Mouse (Mus musculus) forebrain, embryonic 14.5 days (tissue): ENCODE measurements around the gene Prkce. TPM values are rescaled to one million over a fixed set of nuclear protein-coding genes. Genes with fewer than 3 reads are reported as not detected.
A peak's percentile ranks its signal among the peaks of the same experiment; 100 is the strongest.

Experiments used
- ATAC-seq: fragments of 200-750 bp; cut with Nextera tagmentation; 2 replicates; pipeline ENCODE4 v1.8.0; 2017; ENCODE audit warnings: mild to moderate bottlenecking, moderate library complexity
- DNase-seq: peaks from one replicate; pipeline ENCODE4 v3.0.0-alpha.2; 2015; ENCODE audit warnings: low spot score
- H3K27ac ChIP-seq: fragments of 300-500 bp; sonication (generic); 2 replicates; pipeline ENCODE4 v1.5.1; 2014; ENCODE audit warnings: low read depth, mild to moderate bottlenecking, control low read depth, low read length, moderate library complexity
- H3K27me3 ChIP-seq: fragments of 300-500 bp; sonication (generic); replicated peaks from 2 replicates; pipeline ENCODE4 v1.6.1; 2014; ENCODE audit warnings: low read length, control low read depth, mixed read lengths; ENCODE audit not compliant: control insufficient read depth, insufficient read depth
- H3K36me3 ChIP-seq: fragments of 300-500 bp; sonication (generic); 2 replicates; pipeline ENCODE4 v1.6.1; 2014; ENCODE audit warnings: low read length, control low read depth; ENCODE audit not compliant: control insufficient read depth, insufficient read depth
- H3K4me1 ChIP-seq: fragments of 300-500 bp; sonication (generic); 2 replicates; pipeline ENCODE4 v1.6.1; 2014; ENCODE audit warnings: antibody characterized with exemption, low read length, control low read depth; ENCODE audit not compliant: control insufficient read depth, insufficient read depth
- H3K4me2 ChIP-seq: fragments of 300-500 bp; sonication (generic); 2 replicates; pipeline ENCODE4 v1.6.1; 2014; ENCODE audit warnings: mild to moderate bottlenecking, control low read depth, low read length
- H3K4me3 ChIP-seq: fragments of 300-500 bp; sonication (generic); 2 replicates; pipeline ENCODE4 v1.5.1; 2014; ENCODE audit warnings: low read depth, low read length, control low read depth
- H3K9ac ChIP-seq: fragments of 300-500 bp; sonication (generic); 2 replicates; pipeline ENCODE4 v1.6.1; 2014; ENCODE audit warnings: mild to moderate bottlenecking, low read length, control low read depth, moderate library complexity
- H3K9me3 ChIP-seq: fragments of 300-500 bp; sonication (generic); replicated peaks from 2 replicates; pipeline ENCODE4 v1.6.1; 2016; ENCODE audit warnings: low read length, control low read depth, mixed read lengths; ENCODE audit not compliant: control insufficient read depth
- WGBS: fragments of 180-500 bp; shearing (Covaris S2); extraction: QIAGEN DNeasy Blood & Tissue Kit; methylation state at CpG from one replicate; pipeline ENCODE4 v1.1.7; 2014; 5-methylcytosine and 5-hydroxymethylcytosine counted together
- polyA plus RNA-seq: library from polyadenylated mRNA; unstranded; fragments of >200 nt; fragmentation: Nextera tagmentation; extraction: Ambion mirVana; gene quantifications from 2 replicates; pipeline ENCODE4 v1.2.1, GENCODE M21; 2014

Gene Prkce
- polyA plus RNA-seq, 1 experiment from 2014 or later = 16.9 TPM

DNA sequence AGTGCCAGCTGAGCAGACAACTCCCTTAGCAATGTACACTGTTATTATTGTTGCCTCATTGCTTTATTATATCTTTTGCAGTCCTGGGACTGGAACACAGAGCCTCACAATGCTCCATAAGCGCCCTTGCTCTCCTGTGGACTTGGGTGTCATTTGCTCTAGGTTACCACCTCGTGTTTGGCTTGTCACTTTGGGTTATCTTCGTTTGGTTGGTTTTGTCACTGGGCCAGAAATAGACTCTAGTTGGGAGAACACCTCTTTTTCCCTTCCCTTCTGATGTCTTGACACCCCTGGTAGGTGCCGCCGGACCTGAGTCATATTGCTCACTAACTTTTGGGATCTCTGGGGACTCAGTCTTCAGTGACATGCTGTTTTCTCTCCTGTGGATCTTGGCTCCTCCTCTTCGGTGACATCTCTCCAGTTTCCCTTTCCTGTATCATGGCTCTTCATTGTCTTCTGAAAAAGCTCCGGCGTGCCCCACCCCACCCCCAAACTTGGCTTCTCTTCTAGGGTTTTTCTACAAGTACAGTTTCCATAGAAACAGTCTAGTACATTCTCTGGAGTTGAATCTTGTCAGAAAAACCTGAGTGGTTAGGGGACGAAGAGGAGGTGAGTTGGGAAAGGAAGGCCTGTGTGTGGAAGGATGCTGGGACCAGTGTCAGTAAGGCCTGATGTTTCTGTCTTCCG, 68.6 kb downstream of the Prkce start:
- Histone ChIP-seq H3K27me3 (no peaks in the 10 kb centered on the region), H3K9me3 (no peaks in the 10 kb centered on the region), H3K4me1 (peaks cover 11% of the 10 kb centered on the region), H3K36me3 (no peaks in the 10 kb centered on the region), H3K27ac (no peak overlapping the region), H3K4me2 (no peak overlapping the region), H3K4me3 (no peak overlapping the region), H3K9ac (no peak overlapping the region)
- WGBS = 84% methylated on average over 10 of the region's 10 CpGs
- DNase-seq (no peak), ATAC-seq (no peak)

- DNase-seq = no peak
- WGBS = 86% methylated on average over 16 of the region's 16 CpGs
- H3K27me3 ChIP-seq = no peaks in the 10 kb centered on the region
Observed at GRCm38 (mm10) chr17:86236861-86237763, 69.5 kb downstream of the Prkce start.

DNA sequence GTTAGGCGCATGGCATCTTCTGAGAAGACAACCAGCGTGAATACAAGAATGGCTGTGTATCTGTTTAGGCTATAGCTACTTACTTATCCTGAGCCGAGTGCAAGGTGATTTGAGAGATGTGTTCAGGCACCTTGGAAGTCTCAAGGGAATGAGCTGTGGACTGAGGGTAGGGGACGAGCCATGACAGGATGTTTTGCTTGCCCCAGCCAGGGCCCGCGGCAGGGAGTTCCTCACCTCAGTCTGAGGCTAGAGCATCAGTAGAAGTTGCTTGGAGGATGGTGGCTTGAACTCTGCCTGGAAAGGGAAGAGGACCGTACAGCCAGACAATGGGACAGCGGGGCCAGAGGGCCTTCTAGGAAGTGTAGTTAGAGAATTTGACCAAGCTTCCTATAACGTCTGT, 74.7 kb downstream of the Prkce start:
- WGBS = 93% methylated on average over 9 of the region's 9 CpGs
- no peaks in the 10 kb centered on the region for H3K9me3 ChIP-seq
- H3K36me3 ChIP-seq = no peaks in the 10 kb centered on the region
- H3K4me3 ChIP-seq = no peak overlapping the region
- 0 out of 2 replicates have a peak, but pooled peaks cover 2% of the 10 kb centered on the region for H3K4me1 ChIP-seq
- no peak overlapping the region for H3K4me2 ChIP-seq
- ATAC-seq = no peak
- DNase-seq = no peak
- no peak overlapping the region for H3K9ac ChIP-seq
- no peaks in the 10 kb centered on the region for H3K27me3 ChIP-seq
- no peak overlapping the region for H3K27ac ChIP-seq

More at GRCm38 (mm10) chr17:86236861-86237763, 69.5 kb downstream of the Prkce start:
- no peak overlapping the region for H3K9ac ChIP-seq
- no peaks in the 10 kb centered on the region for H3K36me3 ChIP-seq
- H3K4me2 ChIP-seq = no peak overlapping the region
- no peaks in the 10 kb centered on the region for H3K9me3 ChIP-seq
- peaks cover 7% of the 10 kb centered on the region for H3K4me1 ChIP-seq
- no peak overlapping the region for H3K27ac ChIP-seq
- no peak for ATAC-seq
- no peak overlapping the region for H3K4me3 ChIP-seq

DNA sequence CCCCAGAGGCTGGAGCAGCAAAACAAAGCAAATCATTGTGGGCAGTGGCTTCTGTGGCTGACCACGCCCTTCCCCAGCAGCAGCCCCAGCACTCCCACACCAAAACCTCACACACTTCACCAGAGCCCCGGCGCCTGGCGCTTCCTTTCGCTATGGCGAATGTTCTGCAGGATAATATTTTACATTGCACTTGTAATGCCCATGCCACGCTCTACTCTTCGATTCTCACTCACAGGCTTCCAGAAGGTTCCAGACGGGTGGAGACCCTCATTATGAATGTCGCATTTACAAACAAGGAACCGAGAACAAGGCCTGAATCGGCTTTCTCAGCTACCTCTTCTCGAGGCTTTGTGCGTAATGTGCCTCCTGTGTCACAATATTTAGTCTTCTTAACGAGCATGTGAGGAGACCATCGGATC, 75.5 kb downstream of the Prkce start:
- no peaks in the 10 kb centered on the region for H3K36me3 ChIP-seq
- DNase-seq (no peak), ATAC-seq (no peak)
- H3K4me1 ChIP-seq = 0 out of 2 replicates have a peak, but pooled peaks cover 2% of the 10 kb centered on the region
- 82% methylated on average over 16 of the region's 16 CpGs for WGBS
- H3K4me2 ChIP-seq = no peak overlapping the region
- no peaks in the 10 kb centered on the region for H3K9me3 ChIP-seq
- H3K27me3 ChIP-seq = no peaks in the 10 kb centered on the region
- H3K27ac ChIP-seq = no peak overlapping the region
- H3K9ac ChIP-seq = no peak overlapping the region
- H3K4me3 ChIP-seq = no peak overlapping the region

DNA sequence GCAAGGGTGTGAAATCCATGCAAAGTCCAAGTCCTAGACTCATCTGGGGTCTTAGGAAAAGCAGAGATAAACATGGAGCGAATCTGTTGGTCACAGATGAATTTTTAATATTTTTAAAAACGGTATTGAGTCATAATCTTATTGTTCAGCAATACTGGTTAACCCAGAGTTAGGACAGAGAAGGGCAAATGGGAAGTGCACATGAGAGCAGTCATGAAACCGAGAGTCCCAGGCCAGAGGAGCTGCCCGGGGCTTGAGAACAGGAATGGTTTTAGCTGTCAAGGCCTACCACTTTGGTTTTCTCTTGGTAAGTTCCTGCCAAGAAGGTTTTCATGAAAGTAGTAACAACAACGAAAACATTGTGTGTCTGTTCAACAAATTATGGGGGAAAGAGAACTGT, 76.8 kb downstream of the Prkce start:
- H3K4me3 ChIP-seq = no peak overlapping the region
- H3K27ac ChIP-seq = no peak overlapping the region
- no peaks in the 10 kb centered on the region for H3K36me3 ChIP-seq
- H3K27me3 ChIP-seq = no peaks in the 10 kb centered on the region
- no peak overlapping the region for H3K4me2 ChIP-seq
- H3K9ac ChIP-seq = no peak overlapping the region
- ATAC-seq (no peak), DNase-seq (no peak)
- no peaks in the 10 kb centered on the region for H3K9me3 ChIP-seq
- H3K4me1 ChIP-seq = 0 out of 2 replicates have a peak, but pooled peaks cover 2% of the 10 kb centered on the region
- WGBS = 91% methylated on average over 5 of the region's 5 CpGs

- DNase-seq (no peak), ATAC-seq (no peak)
- WGBS = 90% methylated on average over 8 of the region's 8 CpGs
- Histone ChIP-seq H3K4me3 (no peak overlapping the region), H3K4me2 (no peak overlapping the region), H3K27me3 (no peaks in the 10 kb centered on the region), H3K27ac (no peak overlapping the region), H3K9ac (no peak overlapping the region), H3K36me3 (no peaks in the 10 kb centered on the region), H3K9me3 (no peaks in the 10 kb centered on the region), H3K4me1 (peaks cover 3% of the 10 kb centered on the region; the same call in 1 of the 2 replicates)
Observed at GRCm38 (mm10) chr17:86248832-86249231, 81.2 kb downstream of the Prkce start.

- Histone ChIP-seq H3K27me3 (no peaks in the 10 kb centered on the region), H3K4me1 (peaks cover 4% of the 10 kb centered on the region), H3K9me3 (no peaks in the 10 kb centered on the region), H3K4me2 (no peak overlapping the region), H3K9ac (no peak overlapping the region), H3K27ac (peak overlapping the region; percentile 80), H3K4me3 (no peak overlapping the region), H3K36me3 (no peaks in the 10 kb centered on the region)
- DNase-seq (peak; percentile 55), ATAC-seq (peak; percentile 38; the same call in 1 of the 2 replicates)
- 79% methylated on average over 21 of the region's 21 CpGs for WGBS
Observed at GRCm38 (mm10) chr17:86249499-86250405, 82.2 kb downstream of the Prkce start.

DNA sequence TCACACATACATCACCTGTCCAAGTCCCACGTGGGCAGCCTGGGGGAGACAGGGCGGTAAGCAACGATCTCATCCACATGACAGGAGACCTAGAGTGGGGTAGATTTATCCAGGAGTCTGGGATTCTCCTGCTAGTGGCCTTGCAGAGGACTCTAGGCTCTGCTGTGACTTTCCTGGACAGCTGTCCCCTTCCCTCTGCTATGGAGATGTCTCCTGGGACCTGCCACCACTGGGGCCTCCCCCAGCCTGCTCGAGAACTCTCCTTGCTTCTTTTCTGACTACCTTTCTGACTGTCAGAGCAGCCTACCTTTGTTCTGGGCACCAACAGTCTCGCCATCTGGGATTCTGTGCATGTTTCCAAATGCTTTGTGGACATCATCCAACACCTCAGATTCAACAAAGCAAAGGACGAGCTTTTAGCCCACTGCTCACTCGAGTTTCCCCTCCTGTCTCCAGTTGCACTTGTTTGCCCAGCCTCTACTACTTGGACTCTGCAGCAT, 82.9 kb downstream of the Prkce start:
- H3K4me1 ChIP-seq = peaks cover 4% of the 10 kb centered on the region
- H3K9ac ChIP-seq = no peak overlapping the region
- WGBS = 70% methylated on average over 7 of the region's 7 CpGs
- no peak overlapping the region for H3K4me2 ChIP-seq
- peak overlapping the region; percentile 80 for H3K27ac ChIP-seq
- DNase-seq = no peak
- H3K4me3 ChIP-seq = no peak overlapping the region
- H3K36me3 ChIP-seq = no peaks in the 10 kb centered on the region
- H3K27me3 ChIP-seq = no peaks in the 10 kb centered on the region
- 0 out of 2 replicates have a peak, but pooled peaks have one; percentile 10 for ATAC-seq
- no peaks in the 10 kb centered on the region for H3K9me3 ChIP-seq
